Mouse (Mus musculus): ENCODE measurements around the gene Shisa4.
"Not testable (repeated sequence)": the region's sequence is repeated elsewhere in the genome, so short reads cannot be mapped to it uniquely, and the experiment has no call there.

Gene Shisa4

GRCm38 (mm10) chr1:135374868-135375581 lies at the start of gene Shisa4:
Shisa4 (minus strand) TSS chr1:135375237.
- peak in 1 of 2 experiments; percentile 47 for DNase-seq (ENCODE audit: low spot score in 2 of 2)

- no peak for DNase-seq (ENCODE audit: low spot score in 2 of 2)
Measured at GRCm38 (mm10) chr1:135422772-135423171, 47.7 kb upstream of the Shisa4 start.

GRCm38 (mm10) chr1:135413996-135414395 lies 39.0 kb upstream of the Shisa4 start:
- no peak for DNase-seq (ENCODE audit: low spot score in 2 of 2)

- DNase-seq (ENCODE audit: low spot score in 2 of 2), result no peak
Measured at GRCm38 (mm10) chr1:135412130-135412529, 37.1 kb upstream of the Shisa4 start.

GRCm38 (mm10) chr1:135410967-135411366 lies 35.9 kb upstream of the Shisa4 start:
- peak in 1 of 2 experiments; percentile 53 for DNase-seq (ENCODE audit: low spot score in 2 of 2)

GRCm38 (mm10) chr1:135408973-135409372 lies 33.9 kb upstream of the Shisa4 start:
- no peak for DNase-seq (ENCODE audit: low spot score in 2 of 2)

GRCm38 (mm10) chr1:135405356-135405755 lies 30.3 kb upstream of the Shisa4 start:
- no peak for DNase-seq (ENCODE audit: low spot score in 2 of 2)

- no peak for DNase-seq (ENCODE audit: low spot score in 2 of 2)
Measured at GRCm38 (mm10) chr1:135401452-135402110, 26.5 kb upstream of the Shisa4 start.

GRCm38 (mm10) chr1:135399466-135399865 lies 24.4 kb upstream of the Shisa4 start:
- no peak for DNase-seq (ENCODE audit: low spot score in 2 of 2)

GRCm38 (mm10) chr1:135385161-135385560 lies 10.1 kb upstream of the Shisa4 start:
- DNase-seq (ENCODE audit: low spot score in 2 of 2), result no peak

GRCm38 (mm10) chr1:135384171-135384570 lies 9.1 kb upstream of the Shisa4 start:
- no peak for DNase-seq (ENCODE audit: low spot score in 2 of 2)

GRCm38 (mm10) chr1:135381560-135381959 lies 6.5 kb upstream of the Shisa4 start:
- DNase-seq (ENCODE audit: low spot score in 2 of 2), result not testable (repeated sequence)

GRCm38 (mm10) chr1:135380071-135380991 lies 5.3 kb upstream of the Shisa4 start:
- no peak for DNase-seq (ENCODE audit: low spot score in 2 of 2)

- DNase-seq (ENCODE audit: low spot score in 2 of 2), result no peak
Measured at GRCm38 (mm10) chr1:135379048-135379447, 4.0 kb upstream of the Shisa4 start.

- DNase-seq (ENCODE audit: low spot score in 2 of 2), result no peak
Measured at GRCm38 (mm10) chr1:135378576-135378975, 3.5 kb upstream of the Shisa4 start.

GRCm38 (mm10) chr1:135374175-135374867 lies 716 bp downstream of the Shisa4 start:
- no peak for DNase-seq (ENCODE audit: low spot score in 2 of 2)

GRCm38 (mm10) chr1:135373171-135373677 lies 1.8 kb downstream of the Shisa4 start:
- no peak for DNase-seq (ENCODE audit: low spot score in 2 of 2)

- no peak for DNase-seq (ENCODE audit: low spot score in 2 of 2)
Measured at GRCm38 (mm10) chr1:135369415-135369814, 5.6 kb downstream of the Shisa4 start.

- peak; percentile 46 to 60 for DNase-seq (ENCODE audit: low spot score in 2 of 2)
Measured at GRCm38 (mm10) chr1:135368982-135369381, 6.1 kb downstream of the Shisa4 start.

GRCm38 (mm10) chr1:135368245-135368644 lies 6.8 kb downstream of the Shisa4 start:
- peak; percentile 78 to 82 for DNase-seq (ENCODE audit: low spot score in 2 of 2)

- DNase-seq (ENCODE audit: low spot score in 2 of 2), result no peak
Measured at GRCm38 (mm10) chr1:135367595-135367994, 7.4 kb downstream of the Shisa4 start.
